Mouse (Mus musculus) megakaryocyte, embryonic 14.5 days (primary cell): ENCODE data around the gene Sox6.

Experiments
- FLI1 ChIP-seq: IDR thresholded peaks from 2 replicates; pipeline ENCODE4 v1.6.1; 2012; ENCODE audit warnings: low read length, inconsistent platforms, mixed read lengths
- GATA1 ChIP-seq: IDR thresholded peaks from 3 replicates; pipeline ENCODE4 v1.6.1; 2012; ENCODE audit warnings: mixed read lengths, low read length, inconsistent platforms, borderline replicate concordance

GRCm38 (mm10) chr7:115454988-115455387, 583.6 kb downstream of the Sox6 start:
- TF ChIP-seq GATA1 (no peak), FLI1 (no peak)
